Mouse (Mus musculus) E14TG2a.4 (cell line): Measurements from ENCODE around the gene Eif3b.

ENCODE experiments used
- H3K27me3 ChIP-seq: 2 replicates; pipeline ENCODE4 v1.6.1; 2014; ENCODE audit warnings: low read length, control low read depth; ENCODE audit not compliant: insufficient read depth
- H3K36me3 ChIP-seq: 2 replicates; pipeline ENCODE4 v1.6.1; 2014; ENCODE audit warnings: low read length, control low read depth; ENCODE audit not compliant: insufficient read depth
- H3K4me1 ChIP-seq: replicated peaks from 2 replicates; pipeline ENCODE4 v1.6.1; 2014; ENCODE audit warnings: low read depth, low read length, control low read depth
- H3K4me3 ChIP-seq: replicated peaks from 2 replicates; pipeline ENCODE4 v1.5.1; 2014; ENCODE audit warnings: mild to moderate bottlenecking, low read length
- H3K9me3 ChIP-seq: 2 replicates; pipeline ENCODE4 v1.6.1; 2014; ENCODE audit warnings: low read length, control low read depth
- CTCF ChIP-seq: conservative IDR thresholded peaks from 2 replicates; pipeline ENCODE4 v1.5.1; 2014; ENCODE audit warnings: low read length
- NANOG ChIP-seq: IDR thresholded peaks from 2 replicates; pipeline ENCODE4 v1.6.1; 2014; ENCODE audit warnings: borderline replicate concordance, low read length, mixed read lengths
- POU5F1 ChIP-seq: IDR thresholded peaks from 2 replicates; pipeline ENCODE4 v1.6.1; 2014; ENCODE audit warnings: low read length, borderline replicate concordance

The Eif3b gene

DNA sequence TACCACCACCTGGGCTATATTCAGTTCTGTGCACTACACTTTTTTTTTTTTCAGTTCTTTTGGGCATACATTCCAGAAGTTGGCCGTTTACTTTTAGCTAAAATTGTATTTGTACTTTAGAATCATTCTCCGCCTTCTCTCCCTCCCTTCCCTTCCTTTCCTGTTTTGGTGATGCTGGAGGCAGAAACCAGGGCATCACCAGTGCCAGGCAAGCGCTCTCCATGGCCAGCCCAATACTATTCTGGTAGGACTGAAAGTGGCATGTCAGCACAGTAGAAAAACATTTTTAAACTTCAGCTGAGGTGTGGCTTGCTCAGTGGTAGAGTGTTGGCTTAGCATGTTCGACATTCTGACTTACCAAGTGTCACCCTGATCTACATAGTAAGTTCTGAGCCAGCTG lies 62.3 kb downstream of the Eif3b start:
- peaks cover 13% of the 10 kb centered on the region for H3K27me3 ChIP-seq
- no peak overlapping the region for H3K4me3 ChIP-seq
- no peak for TF ChIP-seq CTCF
- no peak for TF ChIP-seq NANOG
- no peak for TF ChIP-seq POU5F1
- H3K9me3 ChIP-seq, result peaks cover 8% of the 10 kb centered on the region; the same call in 1 of the 2 replicates
- H3K4me1 ChIP-seq, result peaks cover 2% of the 10 kb centered on the region
- no peaks in the 10 kb centered on the region for H3K36me3 ChIP-seq

DNA sequence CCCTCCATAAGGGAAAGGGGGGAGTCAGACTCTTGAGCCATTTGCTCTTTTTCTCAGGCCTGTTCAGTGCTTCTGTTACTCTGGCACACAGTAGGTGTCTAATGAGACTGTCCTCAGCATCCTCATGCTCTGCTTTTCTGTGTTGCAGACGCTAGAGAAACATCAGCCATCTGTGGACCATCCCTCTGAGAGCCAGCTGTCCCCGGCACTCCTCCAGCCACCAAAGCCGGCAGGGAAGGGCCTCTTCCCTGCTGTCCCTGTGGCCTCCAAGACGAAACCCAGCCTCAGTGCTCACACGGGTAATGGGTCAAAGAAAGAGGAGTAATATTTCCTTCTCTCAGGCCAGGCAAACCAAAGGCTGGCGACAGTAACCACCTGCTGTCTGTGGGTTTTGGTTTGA lies 72.0 kb downstream of the Eif3b start:
- peaks cover 19% of the 10 kb centered on the region for H3K4me1 ChIP-seq
- H3K4me3 ChIP-seq, result no peak overlapping the region
- H3K36me3 ChIP-seq, result no peaks in the 10 kb centered on the region
- no peaks in the 10 kb centered on the region for H3K9me3 ChIP-seq
- TF ChIP-seq NANOG (no peak), POU5F1 (no peak), CTCF (no peak)
- peaks cover 46% of the 10 kb centered on the region for H3K27me3 ChIP-seq

GRCm38 (mm10) chr5:140492684-140493233 lies 73.6 kb downstream of the Eif3b start:
- H3K4me1 ChIP-seq, result peaks cover 19% of the 10 kb centered on the region
- H3K4me3 ChIP-seq, result peak overlapping the region; percentile 48; the same call in 1 of the 2 replicates
- H3K27me3 ChIP-seq, result peaks cover 31% of the 10 kb centered on the region
- no peaks in the 10 kb centered on the region for H3K9me3 ChIP-seq
- TF ChIP-seq POU5F1 (no peak), NANOG (no peak), CTCF (no peak)
- no peaks in the 10 kb centered on the region for H3K36me3 ChIP-seq
